8 mouse cellular contexts compared by ENCODE assay signal in the genomic region with DNA sequence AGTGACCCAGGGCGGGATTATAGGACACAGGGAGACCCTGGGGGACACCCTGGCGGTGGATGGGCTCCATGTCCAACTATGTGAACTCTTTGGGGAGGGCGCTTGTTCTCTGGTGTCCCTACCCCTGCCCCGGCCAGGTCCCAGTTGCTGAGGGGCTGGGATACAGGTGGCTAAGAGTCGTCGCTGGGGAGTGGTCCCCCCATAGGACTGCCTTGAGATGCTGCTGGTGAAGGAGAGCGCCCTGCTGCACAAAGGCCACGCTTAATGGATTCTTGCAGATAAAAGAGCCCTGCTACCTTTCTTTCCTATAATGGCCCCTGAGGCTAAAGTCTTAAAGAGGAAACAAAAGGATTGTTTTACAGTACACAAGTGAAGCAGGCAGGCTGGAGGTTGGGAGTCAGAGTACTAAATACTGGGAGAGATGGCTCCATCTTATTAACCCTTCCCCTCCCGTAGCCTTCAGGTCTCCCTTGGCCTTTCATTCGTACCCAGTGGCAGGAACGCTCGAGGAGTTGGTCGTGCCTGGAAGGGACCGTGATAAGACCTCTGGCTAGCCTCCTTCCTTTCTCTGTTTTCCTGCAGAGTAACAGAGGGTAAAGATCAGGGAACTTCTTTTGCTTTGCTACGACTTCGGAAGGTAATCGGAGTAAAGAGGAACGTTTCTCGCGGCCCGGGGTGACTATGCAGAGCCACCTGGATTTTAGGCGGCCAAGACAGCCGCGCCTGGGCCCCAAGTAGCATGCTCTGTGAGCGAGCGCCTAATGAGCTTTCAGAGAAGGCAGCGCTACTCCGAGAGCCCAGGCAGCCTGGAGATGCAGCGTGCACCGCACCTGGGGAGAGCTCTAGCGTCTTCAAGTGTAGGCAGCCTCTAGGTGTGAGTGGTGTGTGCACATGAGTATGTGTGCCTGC.
DNase-seq lines count a peak whose midpoint lies in the region; ATAC-seq lines count a peak whose summit lies in the region.

No protein-coding gene starts in this region.

- H3K9me3 ChIP-seq in hindbrain, embryonic 12.5 days (replicated peaks): no peaks in the 10 kb centered on the region
- no peaks in the 10 kb centered on the region for H3K9me3 ChIP-seq in midbrain, embryonic 14.5 days (ENCODE audit: control insufficient read depth, low read length)

- H3K4me2 ChIP-seq in hindbrain, embryonic 12.5 days (replicated peaks): peak overlapping the region; percentile 49
- peak overlapping the region; percentile 54 for H3K4me2 ChIP-seq in midbrain, embryonic 14.5 days (ENCODE audit: low read length)

- no peaks in the 10 kb centered on the region for H3K36me3 ChIP-seq in hindbrain, embryonic 12.5 days
- no peaks in the 10 kb centered on the region for H3K36me3 ChIP-seq in midbrain, embryonic 14.5 days (ENCODE audit: control insufficient read depth, insufficient read depth, low read length)

- H3K27ac ChIP-seq in hindbrain, embryonic 12.5 days: peak overlapping the region; percentile 3; the same call in 1 of the 2 replicates
- peak overlapping the region; percentile 67 for H3K27ac ChIP-seq in midbrain, embryonic 14.5 days (replicated peaks; ENCODE audit: low read depth, low read length)

- no peaks in the 10 kb centered on the region; the same call in 1 of the 2 replicates for H3K27me3 ChIP-seq in hindbrain, embryonic 12.5 days
- no peaks in the 10 kb centered on the region for H3K27me3 ChIP-seq in midbrain, embryonic 14.5 days (ENCODE audit: control insufficient read depth, insufficient read depth, low read length)

- 6% methylated on average over 31 of the region's 31 CpGs for WGBS in hindbrain, embryonic 12.5 days
- 6% methylated on average over 31 of the region's 31 CpGs for WGBS in midbrain, embryonic 14.5 days

- H3K9ac ChIP-seq in hindbrain, embryonic 12.5 days: no peak overlapping the region
- H3K9ac ChIP-seq in midbrain, embryonic 14.5 days (replicated peaks; ENCODE audit: low read length): peak overlapping the region; percentile 21; the same call in 1 of the 2 replicates

- H3K4me1 ChIP-seq in hindbrain, embryonic 12.5 days: peaks cover 41% of the 10 kb centered on the region
- H3K4me1 ChIP-seq in midbrain, embryonic 14.5 days (ENCODE audit: control insufficient read depth, insufficient read depth, low read length): peaks cover 28% of the 10 kb centered on the region

- ATAC-seq in hindbrain, embryonic 12.5 days (ENCODE audit: low FRiP score): peak; percentile 60
- peak; percentile 25; the same call in 1 of the 2 replicates for ATAC-seq in midbrain, embryonic 14.5 days (ENCODE audit: low FRiP score, low TSS enrichment)

- H3K4me3 ChIP-seq in hindbrain, embryonic 12.5 days: peak overlapping the region; percentile 18
- H3K4me3 ChIP-seq in midbrain, embryonic 14.5 days (replicated peaks; ENCODE audit: low read depth, low read length): peak overlapping the region; percentile 22

- DNase-seq in cerebellum, postnatal 10 days: peak; percentile 36 to 44
- no peak for DNase-seq in cerebellum, postnatal 4 days (ENCODE audit: low spot score in 2 of 2)
- DNase-seq in T-cell, adult 2 months (ENCODE audit: low spot score): peak; percentile 42
- DNase-seq in midbrain, embryonic 14.5 days: peak; percentile 76
- DNase-seq in right cerebral cortex, postnatal 4 days: no peak
- no peak for DNase-seq in c-Kit-positive CD71-positive TER-119-positive erythroid progenitor cells, embryonic 14.5 days (ENCODE audit: low spot score)
- no peak for DNase-seq in lung, postnatal 25 days (ENCODE audit: low spot score)

Comparison
In these comparisons a context has a peak if more than half of its experiments do, and no peak if none do; other contexts are left out.
1. DNase-seq: peak in cerebellum, postnatal 10 days (2 of 2), T-cell, adult 2 months (single experiment) and midbrain, embryonic 14.5 days (single experiment); none in cerebellum, postnatal 4 days (0 of 2), right cerebral cortex, postnatal 4 days (single experiment), c-Kit-positive CD71-positive TER-119-positive erythroid progenitor cells, embryonic 14.5 days (single experiment) and lung, postnatal 25 days (single experiment).